Mouse (Mus musculus) lung, adult 2 months (tissue): ENCODE data around the gene Olfr1306. TPM values are rescaled to one million over a fixed set of nuclear protein-coding genes. Genes with fewer than 3 reads are reported as not detected.

Source experiments
- DNase-seq: peaks from one replicate; pipeline ENCODE4 v3.0.0; 2022
- H3K4me1 ChIP-seq: fragments of 200-500 bp; 2 replicates; pipeline ENCODE4 v1.6.1; 2011; ENCODE audit warnings: low read length; ENCODE audit not compliant: control insufficient read depth, insufficient read depth
- H3K4me3 ChIP-seq: fragments of 200-500 bp; replicated peaks from 2 replicates; pipeline ENCODE3; 2011; ENCODE audit warnings: low read depth, mild to moderate bottlenecking, control low read depth, low read length; ENCODE audit errors: extremely low read depth
- CTCF ChIP-seq: fragments of 200-500 bp; IDR thresholded peaks from 2 replicates; pipeline ENCODE4 v1.5.1; 2011; ENCODE audit warnings: mild to moderate bottlenecking, low read length, control low read depth; ENCODE audit not compliant: insufficient read depth
- POLR2A ChIP-seq: fragments of 200-500 bp; IDR thresholded peaks from 2 replicates; pipeline ENCODE4 v1.6.1; 2011; ENCODE audit warnings: low read depth, mild to moderate bottlenecking, control low read depth, low read length, borderline replicate concordance; ENCODE audit errors: extremely low read depth
- WGBS: fragments of 180-500 bp; shearing (Covaris S2); methylation state at CpG from one replicate; pipeline ENCODE4 v1.1.7; 2018; 5-methylcytosine and 5-hydroxymethylcytosine counted together
- polyA plus RNA-seq: library from polyadenylated mRNA; depleted of rRNA; stranded (reverse); fragments of >200 nt; gene quantifications from 2 replicates; pipeline ENCODE4 v1.2.3, GENCODE M21; 2012; rRNA removed

Gene Olfr1306
- not detected in 2 replicates for polyA plus RNA-seq

DNA sequence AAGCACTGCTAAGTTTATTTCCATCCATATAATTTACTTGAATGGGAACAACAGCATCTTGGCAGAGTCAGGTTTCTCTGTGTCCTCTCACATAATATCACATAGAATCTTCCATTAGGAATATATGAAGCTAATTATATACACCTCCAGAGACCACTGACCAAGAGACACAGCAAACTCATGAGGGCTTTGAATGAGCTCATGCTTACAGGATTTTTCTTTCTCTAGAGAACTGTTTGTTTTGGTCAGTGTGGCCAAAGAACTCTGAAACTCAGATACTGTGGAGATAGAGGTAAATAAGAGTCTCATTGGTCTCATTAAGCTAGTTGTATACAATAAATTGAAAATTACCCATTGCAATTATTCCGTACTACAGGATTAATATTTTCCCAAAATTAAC lies at the start of gene Olfr1306:
Gene Olfr1306 (minus strand): TSS at position 101 of the 400 bp plus-strand sequence.
- 83% methylated on average over 1 of the region's 1 CpGs for WGBS
- DNase-seq = no peak
- H3K4me3 ChIP-seq = no peak within 1 kb of the TSS
- no peak for TF ChIP-seq CTCF
- TF ChIP-seq POLR2A = no peak
- H3K4me1 ChIP-seq = no peaks in the 10 kb centered on the region

DNA sequence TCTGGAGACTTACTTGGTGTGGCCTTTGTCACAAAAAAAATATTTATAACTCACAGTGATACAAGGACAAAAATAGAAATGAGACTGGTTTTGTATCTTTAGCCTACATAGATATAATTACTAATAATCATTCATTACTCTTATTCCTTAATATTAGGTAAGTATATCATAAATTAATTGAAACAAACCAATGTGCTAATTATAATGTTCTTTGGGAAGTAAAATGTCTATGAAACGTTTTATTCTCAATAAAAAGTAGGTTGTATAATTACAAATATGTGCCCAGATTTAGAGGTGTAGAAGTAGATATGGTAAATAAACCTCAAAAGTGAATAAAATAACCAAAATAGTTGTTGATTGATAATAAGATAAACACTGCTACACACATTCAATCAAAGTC lies 48.8 kb upstream of the Olfr1306 start, which contains the start of gene Olfr1308:
Gene Olfr1308 (minus strand): TSS at position 101 of the 400 bp plus-strand sequence.
- H3K4me3 ChIP-seq = no peak within 1 kb of the TSS
- 31% methylated on average over 1 of the region's 1 CpGs for WGBS
- no peak for DNase-seq
- no peaks in the 10 kb centered on the region for H3K4me1 ChIP-seq
- TF ChIP-seq CTCF (no peak), POLR2A (no peak)

DNA sequence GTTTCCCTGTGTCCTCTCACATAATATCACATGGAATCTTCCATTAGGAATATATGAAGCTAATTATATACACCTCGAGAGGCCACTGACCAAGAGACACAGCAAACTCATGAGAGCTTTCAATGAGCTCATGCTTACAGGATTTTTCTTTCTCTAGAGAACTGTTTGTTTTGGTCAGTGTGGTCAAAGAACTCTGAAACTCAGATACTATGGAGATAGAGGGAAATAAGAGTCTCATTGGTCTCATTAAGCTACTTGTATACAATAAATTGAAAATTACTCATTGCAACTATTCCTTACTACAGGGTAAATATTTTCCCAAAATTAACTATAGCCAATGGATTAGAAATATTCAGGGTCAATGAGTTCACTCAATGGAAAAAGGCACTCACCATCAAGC lies 33.3 kb upstream of the Olfr1306 start, which contains the start of gene Olfr1307:
Gene Olfr1307 (minus strand): TSS at position 101 of the 400 bp plus-strand sequence.
- no peak for TF ChIP-seq POLR2A
- no peak for TF ChIP-seq CTCF
- WGBS = 57% methylated on average over 1 of the region's 1 CpGs

DNA sequence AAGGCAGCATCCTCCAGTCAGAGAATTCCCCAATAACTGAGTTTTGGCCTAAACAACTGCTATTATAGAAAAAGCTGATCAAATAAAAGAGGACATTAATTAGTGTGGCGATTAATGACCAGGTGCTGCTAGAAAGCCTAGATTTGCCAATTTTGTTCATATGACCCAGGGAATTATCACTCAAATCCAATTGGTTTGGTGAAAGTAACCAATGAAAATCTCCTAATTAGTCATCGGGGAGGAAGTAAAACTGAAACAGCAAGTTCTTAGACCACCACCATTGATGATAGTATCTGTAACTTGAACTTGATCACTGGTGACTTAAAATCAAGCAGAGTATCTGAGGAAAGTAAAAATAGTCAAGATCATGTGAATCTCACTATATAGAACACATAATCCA lies 39.0 kb downstream of the Olfr1306 start, which contains the start of gene Olfr1305:
Gene Olfr1305 (minus strand): TSS at position 101 of the 400 bp plus-strand sequence.
- Histone ChIP-seq H3K4me1 (no peaks in the 10 kb centered on the region), H3K4me3 (no peak within 1 kb of the TSS)
- WGBS = 86% methylated on average over 2 of the region's 2 CpGs
- TF ChIP-seq POLR2A (no peak), CTCF (no peak)
- DNase-seq = no peak

More for the DNA sequence above, 33.3 kb upstream of the Olfr1306 start, which contains the start of gene Olfr1307:
- DNase-seq = no peak
- H3K4me3 ChIP-seq = no peak within 1 kb of the TSS
- no peaks in the 10 kb centered on the region for H3K4me1 ChIP-seq

Other genes starting within 250 kb of the Olfr1306 start
- gene Olfr1301, start 165.3 kb downstream of the Olfr1306 start, polyA plus RNA-seq = not detected in 2 replicates
- gene Olfr1302, start 138.8 kb downstream of the Olfr1306 start, polyA plus RNA-seq = not detected in 2 replicates
- not detected in 2 replicates for gene Olfr1303, start 95.9 kb downstream of the Olfr1306 start, polyA plus RNA-seq
- gene Olfr1305, start 39.1 kb downstream of the Olfr1306 start, polyA plus RNA-seq = not detected in 2 replicates
- not detected in 2 replicates for gene Olfr1307, start 33.2 kb upstream of the Olfr1306 start, polyA plus RNA-seq
- not detected in 2 replicates for gene Olfr1308, start 48.7 kb upstream of the Olfr1306 start, polyA plus RNA-seq
- not detected in 2 replicates for gene Olfr1309, start 74.0 kb upstream of the Olfr1306 start, polyA plus RNA-seq
- gene Olfr1310, start 96.4 kb upstream of the Olfr1306 start, polyA plus RNA-seq = not detected in 2 replicates
- gene Olfr1311, start 108.1 kb upstream of the Olfr1306 start, polyA plus RNA-seq = not detected in 2 replicates
- not detected in 2 replicates for gene Olfr1312, start 134.0 kb upstream of the Olfr1306 start, polyA plus RNA-seq
- not detected in 2 replicates for gene Olfr1313, start 161.6 kb upstream of the Olfr1306 start, polyA plus RNA-seq
- not detected in 2 replicates for gene Olfr1314, start 180.5 kb upstream of the Olfr1306 start, polyA plus RNA-seq
- gene Olfr1315-ps1, start 199.2 kb upstream of the Olfr1306 start, polyA plus RNA-seq = not detected in 2 replicates
- not detected in 2 replicates for gene Olfr1316, start 218.7 kb upstream of the Olfr1306 start, polyA plus RNA-seq
- gene Olfr1317, start 224.1 kb upstream of the Olfr1306 start, polyA plus RNA-seq = not detected in 2 replicates
- gene Olfr1318, start 237.9 kb upstream of the Olfr1306 start, polyA plus RNA-seq = not detected in 2 replicates